Comparison of ENCODE assay signal across 10 mouse cellular contexts in the genomic region with DNA sequence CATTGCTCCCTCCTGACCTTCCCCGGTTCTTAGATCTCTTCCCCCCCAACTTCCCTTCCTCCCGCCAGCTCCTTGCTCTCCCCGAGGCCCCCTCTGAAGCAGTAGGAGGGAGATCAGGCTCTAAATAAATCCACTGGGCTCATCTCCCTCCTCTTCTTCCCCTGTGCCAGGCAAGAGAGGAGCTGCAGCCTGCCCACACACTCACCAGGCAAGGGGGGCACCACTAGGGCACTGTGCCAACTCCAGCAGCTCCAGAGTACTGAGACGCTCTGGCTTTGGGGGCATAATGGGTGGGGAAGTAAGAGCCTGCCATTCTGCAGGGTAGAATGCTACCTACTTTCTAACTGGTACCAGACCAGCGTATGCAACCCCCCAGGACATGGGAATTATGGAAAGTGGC. TPM values are rescaled to one million over a fixed set of nuclear protein-coding genes. Genes with fewer than 3 reads are reported as not detected.
DNase-seq lines count a peak whose midpoint lies in the region; ATAC-seq lines count a peak whose summit lies in the region.
"Had no signal": no experiment of that assay in that cellular context is flagged by ENCODE, and none has a peak within 500 bp of the region (broad histone marks: within the 10 kb centered on the region; RNA-seq: fewer than 3 reads in every experiment).

No protein-coding gene starts in this region.

- peaks cover 54% of the 10 kb centered on the region for H3K4me1 ChIP-seq in forebrain, embryonic 12.5 days
- peaks cover 40% of the 10 kb centered on the region for H3K4me1 ChIP-seq in neural tube, embryonic 14.5 days (ENCODE audit: control insufficient read depth, insufficient read depth, low read length)

- H3K27me3 ChIP-seq in forebrain, embryonic 12.5 days, result peaks cover 46% of the 10 kb centered on the region
- H3K27me3 ChIP-seq in neural tube, embryonic 14.5 days (ENCODE audit: control insufficient read depth, insufficient read depth, low read length), result no peaks in the 10 kb centered on the region

- no peaks in the 10 kb centered on the region for H3K9me3 ChIP-seq in forebrain, embryonic 12.5 days
- H3K9me3 ChIP-seq in neural tube, embryonic 14.5 days (ENCODE audit: control insufficient read depth, low read length), result no peaks in the 10 kb centered on the region
- H3K9me3 ChIP-seq: heart, embryonic 15.5 days had no signal

- peak overlapping the region; percentile 94 for H3K9ac ChIP-seq in forebrain, embryonic 12.5 days
- H3K9ac ChIP-seq in neural tube, embryonic 14.5 days (replicated peaks; ENCODE audit: low read depth, low read length), result peak overlapping the region; percentile 78
- H3K9ac ChIP-seq: heart, embryonic 15.5 days; liver, embryonic 14.5 days had no signal

- DNase-seq in layer of hippocampus, adult 9-11 months, result peak; percentile 56
- no peak for DNase-seq in layer of hippocampus, postnatal 14 days (ENCODE audit: low spot score in 2 of 2)
- peak; percentile 50 for DNase-seq in left cerebral cortex, adult 11 months (ENCODE audit: low spot score)
- no peak for DNase-seq in gastrocnemius, postnatal 10 days
- no peak for DNase-seq in cerebellum, adult 18-20 months

- no peak overlapping the region for H3K27ac ChIP-seq in forebrain, embryonic 12.5 days
- H3K27ac ChIP-seq in neural tube, embryonic 14.5 days (ENCODE audit: low read depth, low read length), result peak overlapping the region; percentile 95; the same call in 1 of the 2 replicates
- H3K27ac ChIP-seq: heart, embryonic 15.5 days; liver, embryonic 14.5 days had no signal

- ATAC-seq in forebrain, embryonic 12.5 days (ENCODE audit: low FRiP score), result no peak
- ATAC-seq in neural tube, embryonic 14.5 days (ENCODE audit: low read depth), result no peak
- no peak for ATAC-seq in activated CD4-positive, CD25-positive, alpha-beta regulatory T cell, adult 4 months

- 45% methylated on average over 5 of the region's 5 CpGs for WGBS in forebrain, embryonic 12.5 days
- WGBS in neural tube, embryonic 14.5 days, result 20% methylated on average over 5 of the region's 5 CpGs

- H3K4me2 ChIP-seq in forebrain, embryonic 12.5 days, result peak overlapping the region; percentile 90
- peak overlapping the region; percentile 84 for H3K4me2 ChIP-seq in neural tube, embryonic 14.5 days (ENCODE audit: low read depth, low read length)

- H3K36me3 ChIP-seq in forebrain, embryonic 12.5 days (replicated peaks), result peaks cover 23% of the 10 kb centered on the region
- peaks cover 11% of the 10 kb centered on the region; the same call in 1 of the 2 replicates for H3K36me3 ChIP-seq in neural tube, embryonic 14.5 days (ENCODE audit: control insufficient read depth, insufficient read depth, low read length)
- H3K36me3 ChIP-seq: heart, embryonic 15.5 days had no signal

- H3K4me3 ChIP-seq in forebrain, embryonic 12.5 days (replicated peaks), result peak overlapping the region; percentile 80
- peak overlapping the region; percentile 69 for H3K4me3 ChIP-seq in neural tube, embryonic 14.5 days (ENCODE audit: low read depth, low read length)
- H3K4me3 ChIP-seq: heart, embryonic 15.5 days had no signal

RNA-seq across cellular contexts. Expression of a gene that starts 5.9 kb away (rescaled TPM):
- 100 to 1,000 TPM; 159 to 168 TPM for total RNA-seq in layer of hippocampus, postnatal 14 days (2021)
- polyA plus RNA-seq in forebrain, embryonic 12.5 days (2016; fragmentation: Nextera tagmentation; extraction: Ambion mirVana), result 77.1 and 80.4 TPM in 2 replicates
- polyA plus RNA-seq in neural tube, embryonic 14.5 days (2014; fragmentation: Nextera tagmentation; extraction: Ambion mirVana), result 84.9 and 101 TPM in 2 replicates
- 10 to 100 TPM; 12.0 to 15.4 TPM for total RNA-seq in gastrocnemius, postnatal 10 days (2021)
- under 1 TPM in 1 of 2 experiments, not detected in 1; 0.19 TPM for polyA plus RNA-seq in activated CD4-positive, CD25-positive, alpha-beta regulatory T cell, adult 4 months (2017; shearing (Covaris generic))

RNA-seq across cellular contexts. Expression of a gene that starts 26.2 kb away (rescaled TPM):
- 10 to 100 TPM; 60.3 to 70.2 TPM for total RNA-seq in layer of hippocampus, postnatal 14 days (2021)
- 23.9 and 24.1 TPM in 2 replicates for polyA plus RNA-seq in forebrain, embryonic 12.5 days (2016; fragmentation: Nextera tagmentation; extraction: Ambion mirVana)
- polyA plus RNA-seq in neural tube, embryonic 14.5 days (2014; fragmentation: Nextera tagmentation; extraction: Ambion mirVana), result 17.9 and 24.9 TPM in 2 replicates
- 10 to 100 TPM; 53.6 to 57.6 TPM for total RNA-seq in gastrocnemius, postnatal 10 days (2021)
- polyA plus RNA-seq in activated CD4-positive, CD25-positive, alpha-beta regulatory T cell, adult 4 months (2017; shearing (Covaris generic)), result 10 to 100 TPM; 22.8 to 27.3 TPM

RNA-seq across cellular contexts. Expression of a gene that starts 26.6 kb away (rescaled TPM):
- total RNA-seq in layer of hippocampus, postnatal 14 days (2021), result 10 to 100 TPM; 45.1 to 45.3 TPM
- 12.9 and 14.2 TPM in 2 replicates for polyA plus RNA-seq in forebrain, embryonic 12.5 days (2016; fragmentation: Nextera tagmentation; extraction: Ambion mirVana)
- 10.2 and 11.6 TPM in 2 replicates for polyA plus RNA-seq in neural tube, embryonic 14.5 days (2014; fragmentation: Nextera tagmentation; extraction: Ambion mirVana)
- 10 to 100 TPM; 39.9 to 45.3 TPM for total RNA-seq in gastrocnemius, postnatal 10 days (2021)
- polyA plus RNA-seq in activated CD4-positive, CD25-positive, alpha-beta regulatory T cell, adult 4 months (2017; shearing (Covaris generic)), result under 1 TPM; 0.36 to 0.56 TPM

RNA-seq across cellular contexts. Expression of a gene that starts 40.7 kb away (rescaled TPM):
- total RNA-seq in layer of hippocampus, postnatal 14 days (2021), result 10 to 100 TPM; 18.8 to 21.5 TPM
- polyA plus RNA-seq in forebrain, embryonic 12.5 days (2016; fragmentation: Nextera tagmentation; extraction: Ambion mirVana), result 3.9 TPM in 2 replicates
- polyA plus RNA-seq in neural tube, embryonic 14.5 days (2014; fragmentation: Nextera tagmentation; extraction: Ambion mirVana), result 4.7 and 7.3 TPM in 2 replicates
- 1 to 10 TPM in 1 of 2 experiments, under 1 TPM in 1; 0.49 to 1.9 TPM for total RNA-seq in gastrocnemius, postnatal 10 days (2021)
- 1 to 10 TPM in 1 of 2 experiments, under 1 TPM in 1; 0.50 to 1.5 TPM for polyA plus RNA-seq in activated CD4-positive, CD25-positive, alpha-beta regulatory T cell, adult 4 months (2017; shearing (Covaris generic))

Comparison
In these comparisons a context has a peak if more than half of its experiments do, and no peak if none do; other contexts are left out.
1. DNase-seq: peak in layer of hippocampus, adult 9-11 months (single experiment) and left cerebral cortex, adult 11 months (single experiment); none in layer of hippocampus, postnatal 14 days (0 of 2), gastrocnemius, postnatal 10 days (single experiment) and cerebellum, adult 18-20 months (0 of 2).
2. RNA of a gene that starts 5.9 kb away (polyA plus RNA-seq): 84.9 to 101 TPM in neural tube, embryonic 14.5 days and 77.1 to 80.4 TPM in forebrain, embryonic 12.5 days; 0.19 TPM in activated CD4-positive, CD25-positive, alpha-beta regulatory T cell, adult 4 months; every median in the first group is over 10 times any median in the second.